Mouse (Mus musculus): ENCODE measurements at regions not wholly inside any gene's neighbourhood (a gene's known extent, or its start where the extent isn't known, plus 50 kb on each side); places are given as distances from the start of the nearest gene placed in this dataset.

- Histone ChIP-seq H3K36me3 (ENCODE audit: control insufficient read depth, insufficient read depth, low read length) (no peaks in the 10 kb centered on the region), H3K4me3 (ENCODE audit: low read length) (no peak overlapping the region), H3K27me3 (replicated peaks; ENCODE audit: control insufficient read depth, insufficient read depth, low read length) (no peaks in the 10 kb centered on the region), H3K4me1 (ENCODE audit: control insufficient read depth, insufficient read depth, low read depth, low read length) (no peaks in the 10 kb centered on the region), H3K4me2 (ENCODE audit: low read length) (no peak overlapping the region), H3K9ac (ENCODE audit: low read depth, low read length) (no peak overlapping the region), H3K9me3 (ENCODE audit: control insufficient read depth, low read length) (no peaks in the 10 kb centered on the region), H3K27ac (ENCODE audit: low read depth, low read length) (no peak overlapping the region)
- ATAC-seq: no peak
- 90% methylated on average over 1 of the region's 1 CpGs for WGBS
These were observed 272.6 kb upstream of the Nrp1 start for GRCm38 (mm10) chr8:128085800-128086199.

DNA sequence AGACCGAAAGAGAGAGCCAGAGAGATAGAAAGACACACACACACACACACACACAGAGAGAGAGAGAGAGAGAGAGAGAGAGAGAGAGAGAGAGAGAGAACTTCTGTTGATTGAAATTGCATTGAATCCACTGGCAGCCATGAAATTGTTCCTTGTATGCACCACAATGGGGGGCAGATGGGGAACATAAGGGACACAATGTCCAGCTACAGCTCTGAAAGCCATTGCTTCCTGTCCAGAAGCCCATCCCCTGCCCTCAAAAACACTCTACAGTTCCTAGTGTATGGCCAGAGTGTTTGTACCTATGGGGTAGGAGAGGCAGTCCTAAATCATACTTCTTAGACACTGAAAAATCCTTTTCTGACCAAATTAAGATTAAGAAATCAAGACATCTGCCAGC lies 270.9 kb upstream of the Nrp1 start:
- WGBS: 73% methylated on average over 1 of the region's 1 CpGs
- Histone ChIP-seq H3K9me3 (ENCODE audit: control insufficient read depth, low read length) (no peaks in the 10 kb centered on the region), H3K4me1 (ENCODE audit: control insufficient read depth, insufficient read depth, low read depth, low read length) (no peaks in the 10 kb centered on the region), H3K27me3 (replicated peaks; ENCODE audit: control insufficient read depth, insufficient read depth, low read length) (no peaks in the 10 kb centered on the region), H3K36me3 (ENCODE audit: control insufficient read depth, insufficient read depth, low read length) (no peaks in the 10 kb centered on the region), H3K27ac (ENCODE audit: low read depth, low read length) (no peak overlapping the region), H3K9ac (ENCODE audit: low read depth, low read length) (no peak overlapping the region), H3K4me3 (ENCODE audit: low read length) (no peak overlapping the region), H3K4me2 (ENCODE audit: low read length) (no peak overlapping the region)
- no peak for ATAC-seq

DNA sequence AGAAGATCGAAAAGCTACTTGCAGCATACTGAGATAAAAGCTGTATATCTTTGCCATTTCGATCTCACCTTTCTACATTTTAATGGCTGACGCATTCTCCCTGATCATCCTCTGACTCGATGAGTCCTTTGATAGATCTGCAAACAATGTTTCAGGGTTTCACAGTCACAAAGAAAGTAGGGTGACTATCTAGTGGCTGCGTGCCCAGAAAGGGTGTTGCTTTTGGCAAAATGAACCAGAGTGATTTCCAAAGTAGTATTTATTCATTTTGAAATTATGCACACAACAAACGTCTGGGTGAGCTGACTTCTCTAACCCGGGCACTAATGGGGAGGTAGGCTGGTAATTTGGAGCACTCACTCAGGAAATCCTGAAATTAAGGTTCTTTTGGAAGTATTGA lies 265.6 kb upstream of the Nrp1 start:
- Histone ChIP-seq H3K9ac (ENCODE audit: low read depth, low read length) (no peak overlapping the region), H3K27me3 (replicated peaks; ENCODE audit: control insufficient read depth, insufficient read depth, low read length) (no peaks in the 10 kb centered on the region), H3K36me3 (ENCODE audit: control insufficient read depth, insufficient read depth, low read length) (no peaks in the 10 kb centered on the region), H3K27ac (ENCODE audit: low read depth, low read length) (no peak overlapping the region), H3K4me2 (ENCODE audit: low read length) (no peak overlapping the region), H3K4me1 (ENCODE audit: control insufficient read depth, insufficient read depth, low read depth, low read length) (no peaks in the 10 kb centered on the region), H3K4me3 (ENCODE audit: low read length) (no peak overlapping the region), H3K9me3 (ENCODE audit: control insufficient read depth, low read length) (no peaks in the 10 kb centered on the region)
- 78% methylated on average over 7 of the region's 7 CpGs for WGBS
- ATAC-seq: no peak

- Histone ChIP-seq H3K4me3 (ENCODE audit: low read length) (no peak overlapping the region), H3K9me3 (ENCODE audit: control insufficient read depth, low read length) (no peaks in the 10 kb centered on the region), H3K4me2 (ENCODE audit: low read length) (no peak overlapping the region), H3K4me1 (ENCODE audit: control insufficient read depth, insufficient read depth, low read depth, low read length) (no peaks in the 10 kb centered on the region), H3K27ac (ENCODE audit: low read depth, low read length) (no peak overlapping the region), H3K36me3 (ENCODE audit: control insufficient read depth, insufficient read depth, low read length) (no peaks in the 10 kb centered on the region), H3K9ac (ENCODE audit: low read depth, low read length) (no peak overlapping the region), H3K27me3 (replicated peaks; ENCODE audit: control insufficient read depth, insufficient read depth, low read length) (no peaks in the 10 kb centered on the region)
- no peak for ATAC-seq
- 90% methylated on average over 1 of the region's 1 CpGs for WGBS
These were observed 263.0 kb upstream of the Nrp1 start for GRCm38 (mm10) chr8:128095451-128095850.

- Histone ChIP-seq H3K27me3 (replicated peaks; ENCODE audit: control insufficient read depth, insufficient read depth, low read length) (no peaks in the 10 kb centered on the region), H3K27ac (ENCODE audit: low read depth, low read length) (no peak overlapping the region), H3K4me1 (ENCODE audit: control insufficient read depth, insufficient read depth, low read depth, low read length) (no peaks in the 10 kb centered on the region), H3K4me2 (ENCODE audit: low read length) (no peak overlapping the region), H3K9me3 (ENCODE audit: control insufficient read depth, low read length) (no peaks in the 10 kb centered on the region), H3K9ac (ENCODE audit: low read depth, low read length) (no peak overlapping the region), H3K4me3 (ENCODE audit: low read length) (no peak overlapping the region), H3K36me3 (ENCODE audit: control insufficient read depth, insufficient read depth, low read length) (no peaks in the 10 kb centered on the region)
- ATAC-seq: no peak
- 65% methylated on average over 3 of the region's 3 CpGs for WGBS
These were observed 260.8 kb upstream of the Nrp1 start for GRCm38 (mm10) chr8:128097601-128098000.

GRCm38 (mm10) chr8:128103380-128103779 lies 255.0 kb upstream of the Nrp1 start:
- Histone ChIP-seq H3K36me3 (ENCODE audit: control insufficient read depth, insufficient read depth, low read length) (no peaks in the 10 kb centered on the region), H3K9me3 (ENCODE audit: control insufficient read depth, low read length) (no peaks in the 10 kb centered on the region), H3K4me1 (ENCODE audit: control insufficient read depth, insufficient read depth, low read depth, low read length) (no peaks in the 10 kb centered on the region), H3K27me3 (replicated peaks; ENCODE audit: control insufficient read depth, insufficient read depth, low read length) (no peaks in the 10 kb centered on the region), H3K27ac (ENCODE audit: low read depth, low read length) (no peak overlapping the region), H3K9ac (ENCODE audit: low read depth, low read length) (no peak overlapping the region), H3K4me3 (ENCODE audit: low read length) (no peak overlapping the region), H3K4me2 (ENCODE audit: low read length) (no peak overlapping the region)
- 93% methylated on average over 1 of the region's 1 CpGs for WGBS
- ATAC-seq: no peak

GRCm38 (mm10) chr8:128106569-128106968 lies 251.8 kb upstream of the Nrp1 start:
- WGBS: 89% methylated on average over 2 of the region's 2 CpGs
- no peak overlapping the region for H3K4me2 ChIP-seq (ENCODE audit: low read length)
- H3K36me3 ChIP-seq (ENCODE audit: control insufficient read depth, insufficient read depth, low read length): no peaks in the 10 kb centered on the region
- ATAC-seq: no peak
- no peaks in the 10 kb centered on the region for H3K9me3 ChIP-seq (ENCODE audit: control insufficient read depth, low read length)
- H3K27ac ChIP-seq (ENCODE audit: low read depth, low read length): no peak overlapping the region
- no peak overlapping the region for H3K9ac ChIP-seq (ENCODE audit: low read depth, low read length)
- no peaks in the 10 kb centered on the region for H3K4me1 ChIP-seq (ENCODE audit: control insufficient read depth, insufficient read depth, low read depth, low read length)
- H3K27me3 ChIP-seq (replicated peaks; ENCODE audit: control insufficient read depth, insufficient read depth, low read length): no peaks in the 10 kb centered on the region
- no peak overlapping the region for H3K4me3 ChIP-seq (ENCODE audit: low read length)

DNA sequence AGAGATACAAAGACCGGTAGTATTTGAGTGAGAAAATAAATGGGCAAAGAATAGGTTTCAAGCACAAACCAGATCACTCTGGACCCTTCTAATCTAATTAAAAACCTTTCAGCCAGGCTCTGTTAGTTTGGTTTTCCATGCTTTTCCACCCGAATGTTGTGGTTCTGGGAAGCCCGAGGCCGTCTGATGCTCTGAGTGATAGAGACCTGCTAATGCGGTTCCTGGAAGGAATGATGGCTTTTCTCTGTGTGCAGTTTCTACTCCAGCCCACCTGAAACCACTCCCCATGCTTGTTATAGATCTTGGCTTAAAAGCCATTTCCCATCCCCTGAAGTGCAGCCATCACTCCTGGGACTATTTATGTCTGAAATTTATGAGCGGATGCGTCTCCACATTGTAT lies 251.4 kb upstream of the Nrp1 start:
- no peak overlapping the region for H3K4me3 ChIP-seq (ENCODE audit: low read length)
- no peak overlapping the region for H3K27ac ChIP-seq (ENCODE audit: low read depth, low read length)
- H3K9me3 ChIP-seq (ENCODE audit: control insufficient read depth, low read length): no peaks in the 10 kb centered on the region
- no peak overlapping the region for H3K9ac ChIP-seq (ENCODE audit: low read depth, low read length)
- H3K27me3 ChIP-seq (replicated peaks; ENCODE audit: control insufficient read depth, insufficient read depth, low read length): no peaks in the 10 kb centered on the region
- no peaks in the 10 kb centered on the region for H3K4me1 ChIP-seq (ENCODE audit: control insufficient read depth, insufficient read depth, low read depth, low read length)
- H3K4me2 ChIP-seq (ENCODE audit: low read length): no peak overlapping the region
- no peak for ATAC-seq
- WGBS: 78% methylated on average over 7 of the region's 7 CpGs
- no peaks in the 10 kb centered on the region for H3K36me3 ChIP-seq (ENCODE audit: control insufficient read depth, insufficient read depth, low read length)

GRCm38 (mm10) chr8:128109036-128109435 lies 249.4 kb upstream of the Nrp1 start:
- 79% methylated on average over 3 of the region's 3 CpGs for WGBS
- Histone ChIP-seq H3K36me3 (ENCODE audit: control insufficient read depth, insufficient read depth, low read length) (no peaks in the 10 kb centered on the region), H3K27ac (ENCODE audit: low read depth, low read length) (no peak overlapping the region), H3K27me3 (replicated peaks; ENCODE audit: control insufficient read depth, insufficient read depth, low read length) (no peaks in the 10 kb centered on the region), H3K9ac (ENCODE audit: low read depth, low read length) (no peak overlapping the region), H3K4me3 (ENCODE audit: low read length) (no peak overlapping the region), H3K4me1 (ENCODE audit: control insufficient read depth, insufficient read depth, low read depth, low read length) (no peaks in the 10 kb centered on the region), H3K4me2 (ENCODE audit: low read length) (no peak overlapping the region), H3K9me3 (ENCODE audit: control insufficient read depth, low read length) (no peaks in the 10 kb centered on the region)
- ATAC-seq: no peak

- Histone ChIP-seq H3K9ac (ENCODE audit: low read depth, low read length) (no peak overlapping the region), H3K27ac (ENCODE audit: low read depth, low read length) (no peak overlapping the region), H3K27me3 (replicated peaks; ENCODE audit: control insufficient read depth, insufficient read depth, low read length) (no peaks in the 10 kb centered on the region), H3K36me3 (ENCODE audit: control insufficient read depth, insufficient read depth, low read length) (no peaks in the 10 kb centered on the region), H3K4me2 (ENCODE audit: low read length) (no peak overlapping the region), H3K4me3 (ENCODE audit: low read length) (no peak overlapping the region), H3K4me1 (ENCODE audit: control insufficient read depth, insufficient read depth, low read depth, low read length) (no peaks in the 10 kb centered on the region), H3K9me3 (ENCODE audit: control insufficient read depth, low read length) (no peaks in the 10 kb centered on the region)
- no peak for ATAC-seq
- WGBS: 92% methylated on average over 3 of the region's 3 CpGs
These were observed 247.3 kb upstream of the Nrp1 start for GRCm38 (mm10) chr8:128111132-128111531.

All from hindbrain, embryonic 16.5 days (tissue).